Mouse (Mus musculus) ovary, adult 18-20 months (tissue): ENCODE data around the gene Prdm12.
"Not testable (repeated sequence)": the region's sequence is repeated elsewhere in the genome, so short reads cannot be mapped to it uniquely, and the experiment has no call there.

Experiments used
- DNase-seq: peaks from one replicate; pipeline ENCODE4 v3.0.0; 2022; ENCODE audit warnings: low spot score, mixed read lengths

Gene Prdm12

GRCm38 (mm10) chr2:31641929-31642328 lies 2.1 kb downstream of the Prdm12 start:
- DNase-seq, result no peak

- no peak for DNase-seq
These were observed 14.4 kb downstream of the Prdm12 start for GRCm38 (mm10) chr2:31653971-31654853.

- no peak for DNase-seq
These were observed 15.2 kb downstream of the Prdm12 start for GRCm38 (mm10) chr2:31654854-31655559.

- DNase-seq, result no peak
These were observed 16.5 kb downstream of the Prdm12 start for GRCm38 (mm10) chr2:31656374-31656773.

GRCm38 (mm10) chr2:31662939-31663803 lies 23.3 kb downstream of the Prdm12 start:
- DNase-seq, result no peak

- no peak for DNase-seq
These were observed 24.0 kb downstream of the Prdm12 start for GRCm38 (mm10) chr2:31663804-31664180.

GRCm38 (mm10) chr2:31667332-31667731 lies 27.5 kb downstream of the Prdm12 start:
- no peak for DNase-seq

- DNase-seq, result peak; percentile 89
These were observed 30.8 kb downstream of the Prdm12 start, which contains the start of gene Exosc2 for GRCm38 (mm10) chr2:31670551-31671035. Gene Exosc2, plus strand, starts transcription at chr2:31670715.

- no peak for DNase-seq
These were observed 38.8 kb downstream of the Prdm12 start for GRCm38 (mm10) chr2:31678641-31679040.

- not testable (repeated sequence) for DNase-seq
These were observed 41.3 kb downstream of the Prdm12 start for GRCm38 (mm10) chr2:31681051-31681707.

GRCm38 (mm10) chr2:31681731-31682235 lies 41.9 kb downstream of the Prdm12 start:
- no peak for DNase-seq

- no peak for DNase-seq
These were observed 43.8 kb downstream of the Prdm12 start for GRCm38 (mm10) chr2:31683666-31684065.

GRCm38 (mm10) chr2:31688074-31688925 lies 48.5 kb downstream of the Prdm12 start, which contains the start of gene Abl1:
Gene Abl1, plus strand, starts transcription at chr2:31688376.
- DNase-seq, result peak; percentile 97

- DNase-seq, result no peak
These were observed 49.2 kb downstream of the Prdm12 start for GRCm38 (mm10) chr2:31689045-31689444.

- no peak for DNase-seq
These were observed 50.2 kb downstream of the Prdm12 start for GRCm38 (mm10) chr2:31690063-31690462.

GRCm38 (mm10) chr2:31698209-31698608 lies 58.4 kb downstream of the Prdm12 start:
- no peak for DNase-seq

- DNase-seq, result peak; percentile 22
These were observed 61.0 kb downstream of the Prdm12 start for GRCm38 (mm10) chr2:31700545-31701446.

- DNase-seq, result no peak
These were observed 63.4 kb downstream of the Prdm12 start for GRCm38 (mm10) chr2:31703226-31703625.
